Mouse (Mus musculus) limb, embryonic 12.5 days (tissue): ENCODE measurements around the gene Thsd4. TPM values are rescaled to one million over a fixed set of nuclear protein-coding genes. Genes with fewer than 3 reads are reported as not detected.

ENCODE experiments used
- ATAC-seq: fragments of 200-750 bp; cut with Nextera tagmentation; 2 replicates; pipeline ENCODE4 v1.8.0; 2017; ENCODE audit warnings: low read depth, moderate TSS enrichment; ENCODE audit not compliant: insufficient number of reproducible peaks, insufficient read depth, low FRiP score, low TSS enrichment
- H3K27ac ChIP-seq: fragments of 300-500 bp; sonication (generic); 2 replicates; pipeline ENCODE4 v1.5.1; 2016; ENCODE audit warnings: mild to moderate bottlenecking, moderate library complexity
- H3K27me3 ChIP-seq: fragments of 300-500 bp; sonication (generic); 2 replicates; pipeline ENCODE4 v1.6.1; 2016; ENCODE audit warnings: mild to moderate bottlenecking, moderate library complexity
- H3K36me3 ChIP-seq: fragments of 300-500 bp; sonication (generic); 2 replicates; pipeline ENCODE4 v1.6.1; 2016; ENCODE audit warnings: mild to moderate bottlenecking, moderate library complexity
- H3K4me1 ChIP-seq: fragments of 300-500 bp; sonication (generic); replicated peaks from 2 replicates; pipeline ENCODE4 v1.6.1; 2016
- H3K4me2 ChIP-seq: fragments of 300-500 bp; sonication (generic); 2 replicates; pipeline ENCODE4 v1.6.1; 2016; ENCODE audit warnings: mild to moderate bottlenecking, moderate library complexity
- H3K4me3 ChIP-seq: fragments of 300-500 bp; sonication (generic); replicated peaks from 2 replicates; pipeline ENCODE4 v1.5.1; 2016; ENCODE audit warnings: mild to moderate bottlenecking
- H3K9ac ChIP-seq: fragments of 300-500 bp; sonication (generic); replicated peaks from 2 replicates; pipeline ENCODE4 v1.6.1; 2016; ENCODE audit warnings: mild to moderate bottlenecking, moderate library complexity
- H3K9me3 ChIP-seq: fragments of 300-500 bp; sonication (generic); 2 replicates; pipeline ENCODE4 v1.6.1; 2016; ENCODE audit warnings: mild to moderate bottlenecking, moderate library complexity
- WGBS: fragments of 180-500 bp; shearing (Covaris S2); methylation state at CpG from one replicate; pipeline ENCODE4 v1.1.7; 2016; 5-methylcytosine and 5-hydroxymethylcytosine counted together
- polyA plus RNA-seq: library from polyadenylated mRNA; unstranded; fragments of >200 nt; fragmentation: Nextera tagmentation; extraction: Ambion mirVana; gene quantifications from 2 replicates; pipeline ENCODE4 v1.2.1, GENCODE M21; 2016

Gene Thsd4
- polyA plus RNA-seq, 1 experiment from 2014 or later, result 27.0 TPM

DNA sequence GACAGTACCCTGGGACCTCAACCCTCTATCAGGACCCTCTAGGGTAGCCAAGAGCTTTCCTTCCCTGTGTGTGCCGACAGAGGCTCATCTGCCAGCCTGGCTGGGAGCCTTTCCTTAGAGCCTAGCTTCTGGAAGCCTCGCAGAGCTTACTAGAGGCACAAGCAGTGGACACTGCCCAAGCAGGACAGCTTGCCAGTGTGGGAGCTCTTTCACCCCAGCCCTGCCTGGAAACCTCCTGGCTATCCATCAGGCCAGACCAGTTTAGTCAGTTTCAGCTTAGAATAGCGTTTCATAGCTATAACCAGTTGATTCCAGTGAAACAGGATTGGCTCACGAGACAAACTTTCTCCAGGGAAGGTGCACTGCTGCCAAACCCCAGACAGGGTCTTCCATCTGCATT, 215.6 kb downstream of the Thsd4 start:
- ATAC-seq, result no peak
- H3K27ac ChIP-seq, result no peak overlapping the region
- H3K4me3 ChIP-seq, result no peak overlapping the region
- H3K4me2 ChIP-seq, result no peak overlapping the region
- H3K9ac ChIP-seq, result no peak overlapping the region
- 81% methylated on average over 4 of the region's 4 CpGs for WGBS
- H3K4me1 ChIP-seq, result peaks cover 24% of the 10 kb centered on the region
- H3K36me3 ChIP-seq, result no peaks in the 10 kb centered on the region
- peaks cover 4% of the 10 kb centered on the region; the same call in 1 of the 2 replicates for H3K27me3 ChIP-seq
- H3K9me3 ChIP-seq, result peaks cover 4% of the 10 kb centered on the region; the same call in 1 of the 2 replicates

GRCm38 (mm10) chr9:60305204-60305840, 216.5 kb downstream of the Thsd4 start:
- WGBS, result 95% methylated on average over 2 of the region's 2 CpGs
- ATAC-seq, result no peak
- Histone ChIP-seq H3K4me2 (no peak overlapping the region), H3K9me3 (peaks cover 11% of the 10 kb centered on the region), H3K4me1 (peaks cover 18% of the 10 kb centered on the region), H3K9ac (no peak overlapping the region), H3K27me3 (peaks cover 4% of the 10 kb centered on the region; the same call in 1 of the 2 replicates), H3K27ac (no peak overlapping the region), H3K4me3 (no peak overlapping the region), H3K36me3 (no peaks in the 10 kb centered on the region)

DNA sequence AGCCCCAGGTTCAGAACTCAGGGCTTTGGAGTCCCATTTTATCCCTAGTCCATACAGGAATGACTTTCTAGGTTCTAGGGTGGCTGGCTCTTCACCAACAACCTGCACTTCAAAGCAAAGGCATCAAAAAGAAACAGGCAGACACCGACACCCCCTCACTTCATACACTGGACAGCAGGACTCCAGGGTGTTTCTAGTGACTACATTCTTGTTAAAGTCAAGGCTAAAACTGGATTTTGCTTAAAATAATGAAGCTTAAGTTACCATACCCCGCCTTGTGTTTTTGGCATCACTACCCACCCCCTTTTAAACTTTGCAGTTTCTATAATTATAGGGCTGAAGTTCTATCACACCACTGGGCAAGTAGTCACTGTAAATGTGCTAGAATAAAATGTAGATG, 225.6 kb downstream of the Thsd4 start:
- no peaks in the 10 kb centered on the region; the same call in none of the 2 replicates for H3K27me3 ChIP-seq
- peaks cover 14% of the 10 kb centered on the region for H3K9me3 ChIP-seq
- no peak for ATAC-seq
- no peaks in the 10 kb centered on the region for H3K36me3 ChIP-seq
- H3K4me1 ChIP-seq, result peaks cover 24% of the 10 kb centered on the region
- no peak overlapping the region for H3K9ac ChIP-seq
- H3K4me2 ChIP-seq, result no peak overlapping the region
- H3K4me3 ChIP-seq, result no peak overlapping the region
- WGBS, result 75% methylated on average over 2 of the region's 2 CpGs
- no peak overlapping the region for H3K27ac ChIP-seq

DNA sequence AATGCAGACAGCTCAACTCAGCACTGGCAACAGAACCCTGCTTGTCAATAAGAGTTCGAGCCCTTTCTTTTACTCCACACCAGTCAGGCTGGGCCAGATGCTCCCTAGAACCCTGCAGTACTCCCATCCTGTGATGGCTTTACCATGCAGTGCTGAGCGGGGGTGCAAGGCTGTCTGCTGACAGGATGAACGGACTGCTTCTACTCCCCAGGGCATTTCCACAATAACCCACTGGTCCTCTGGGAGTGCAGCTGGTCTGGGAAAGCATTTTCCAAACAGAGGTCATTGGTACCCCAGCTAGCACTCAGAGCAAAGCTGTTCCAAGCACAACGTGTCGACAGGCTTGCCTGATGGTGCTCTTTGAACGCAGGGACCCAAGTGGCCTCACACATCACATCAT, 226.6 kb downstream of the Thsd4 start:
- Histone ChIP-seq H3K27me3 (peaks cover 2% of the 10 kb centered on the region), H3K4me3 (no peak overlapping the region), H3K27ac (no peak overlapping the region), H3K4me2 (no peak overlapping the region), H3K36me3 (no peaks in the 10 kb centered on the region), H3K4me1 (peaks cover 34% of the 10 kb centered on the region), H3K9me3 (0 out of 2 replicates have a peak, but pooled peaks cover 4% of the 10 kb centered on the region), H3K9ac (no peak overlapping the region)
- WGBS, result 40% methylated on average over 6 of the region's 6 CpGs
- ATAC-seq, result no peak

DNA sequence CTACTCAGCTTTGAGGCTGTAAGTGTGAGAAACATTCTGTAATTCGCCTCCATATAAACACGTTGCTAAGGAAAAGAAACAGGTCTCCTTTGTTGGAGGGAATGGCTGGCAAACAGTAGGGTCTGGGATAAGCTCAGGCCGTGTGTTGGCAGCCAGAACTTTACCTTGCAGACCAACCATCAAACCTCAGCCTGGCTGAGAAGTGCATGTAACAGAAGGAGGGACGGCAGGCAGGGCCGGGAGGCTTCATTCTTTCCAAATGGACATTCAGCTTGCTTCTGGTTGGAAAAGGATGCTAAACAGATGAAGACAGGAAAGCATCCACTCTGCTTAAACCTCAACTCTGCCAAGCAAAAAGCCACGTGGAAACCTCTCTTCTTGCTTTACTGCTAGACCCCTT, 228.7 kb downstream of the Thsd4 start:
- Histone ChIP-seq H3K27ac (no peak overlapping the region), H3K4me3 (no peak overlapping the region), H3K4me2 (no peak overlapping the region), H3K9ac (no peak overlapping the region), H3K36me3 (no peaks in the 10 kb centered on the region), H3K9me3 (peaks cover 3% of the 10 kb centered on the region; the same call in 1 of the 2 replicates), H3K4me1 (peaks cover 44% of the 10 kb centered on the region), H3K27me3 (peaks cover 12% of the 10 kb centered on the region)
- ATAC-seq, result no peak
- WGBS, result 66% methylated on average over 6 of the region's 6 CpGs

DNA sequence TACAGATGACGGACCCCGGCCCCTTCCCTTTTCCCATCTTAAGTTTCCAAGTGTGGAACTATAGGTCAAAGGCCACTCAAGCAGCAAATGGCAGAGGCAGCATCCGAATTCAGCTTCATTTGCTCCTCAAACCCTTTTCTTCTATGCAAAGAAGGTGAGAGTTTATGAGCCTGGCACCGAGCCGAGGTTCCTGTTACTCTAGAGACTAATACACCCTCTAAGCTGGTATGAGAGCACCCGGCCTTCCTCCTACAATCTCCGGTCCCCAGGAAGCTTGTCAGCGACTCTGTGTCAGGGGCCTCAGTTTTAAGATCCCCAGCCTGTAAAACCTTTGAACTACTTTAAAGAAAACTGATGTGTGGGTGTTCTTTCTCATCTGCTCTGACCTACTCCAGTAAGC, 231.1 kb downstream of the Thsd4 start:
- H3K27me3 ChIP-seq, result peaks cover 16% of the 10 kb centered on the region
- H3K4me1 ChIP-seq, result peaks cover 43% of the 10 kb centered on the region
- 38% methylated on average over 8 of the region's 8 CpGs for WGBS
- no peak for ATAC-seq
- H3K9ac ChIP-seq, result no peak overlapping the region
- peaks cover 3% of the 10 kb centered on the region; the same call in 1 of the 2 replicates for H3K9me3 ChIP-seq
- no peak overlapping the region for H3K4me3 ChIP-seq
- no peak overlapping the region for H3K4me2 ChIP-seq
- no peak overlapping the region for H3K27ac ChIP-seq
- no peaks in the 10 kb centered on the region for H3K36me3 ChIP-seq

- WGBS, result 57% methylated on average over 12 of the region's 12 CpGs
- ATAC-seq, result no peak
- Histone ChIP-seq H3K4me1 (peaks cover 51% of the 10 kb centered on the region), H3K27me3 (peaks cover 16% of the 10 kb centered on the region; the same call in 1 of the 2 replicates), H3K9me3 (peaks cover 3% of the 10 kb centered on the region; the same call in 1 of the 2 replicates), H3K36me3 (no peaks in the 10 kb centered on the region), H3K4me3 (no peak overlapping the region), H3K9ac (no peak overlapping the region), H3K4me2 (no peak overlapping the region), H3K27ac (no peak overlapping the region)
Observed at GRCm38 (mm10) chr9:60288789-60289188, 233.1 kb downstream of the Thsd4 start.

- H3K9ac ChIP-seq, result no peak overlapping the region
- H3K36me3 ChIP-seq, result no peaks in the 10 kb centered on the region
- H3K4me3 ChIP-seq, result no peak overlapping the region
- ATAC-seq, result no peak
- H3K4me2 ChIP-seq, result no peak overlapping the region
- H3K4me1 ChIP-seq, result peaks cover 45% of the 10 kb centered on the region
- peaks cover 16% of the 10 kb centered on the region; the same call in 1 of the 2 replicates for H3K27me3 ChIP-seq
- 93% methylated on average over 3 of the region's 3 CpGs for WGBS
- H3K9me3 ChIP-seq, result peaks cover 3% of the 10 kb centered on the region; the same call in 1 of the 2 replicates
- H3K27ac ChIP-seq, result no peak overlapping the region
Observed at GRCm38 (mm10) chr9:60286390-60286789, 235.5 kb downstream of the Thsd4 start.

- Histone ChIP-seq H3K27ac (no peak overlapping the region), H3K4me3 (no peak overlapping the region), H3K9me3 (peaks cover 2% of the 10 kb centered on the region; the same call in 1 of the 2 replicates), H3K36me3 (no peaks in the 10 kb centered on the region), H3K4me1 (peaks cover 42% of the 10 kb centered on the region), H3K27me3 (peaks cover 12% of the 10 kb centered on the region; the same call in 1 of the 2 replicates), H3K4me2 (no peak overlapping the region), H3K9ac (no peak overlapping the region)
- 23% methylated on average over 3 of the region's 3 CpGs for WGBS
- no peak for ATAC-seq
Observed at GRCm38 (mm10) chr9:60285047-60285462, 236.8 kb downstream of the Thsd4 start.

DNA sequence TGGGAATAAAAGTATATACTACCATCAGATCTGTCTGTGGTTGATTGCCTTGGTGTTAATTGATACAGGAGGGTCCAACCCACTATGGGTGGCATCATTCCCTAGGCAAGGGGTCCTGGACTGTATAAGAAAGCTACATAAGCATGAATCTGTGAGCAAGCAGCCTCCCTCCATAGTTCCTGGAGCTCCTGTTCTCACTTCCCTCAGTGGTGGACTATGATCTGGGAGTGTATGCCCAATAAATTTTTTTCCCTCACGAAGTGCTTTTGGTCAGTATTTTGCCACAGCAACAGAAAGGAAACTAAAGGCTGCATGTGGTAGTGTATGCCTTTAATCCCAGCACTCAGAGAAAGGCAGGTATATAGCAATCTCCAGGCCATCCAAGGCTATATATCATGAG, 237.5 kb downstream of the Thsd4 start:
- Histone ChIP-seq H3K27ac (no peak overlapping the region), H3K4me2 (no peak overlapping the region), H3K9ac (no peak overlapping the region), H3K36me3 (no peaks in the 10 kb centered on the region), H3K4me3 (no peak overlapping the region), H3K4me1 (peaks cover 40% of the 10 kb centered on the region), H3K27me3 (peaks cover 9% of the 10 kb centered on the region; the same call in 1 of the 2 replicates), H3K9me3 (no peaks in the 10 kb centered on the region)
- 70% methylated on average over 1 of the region's 1 CpGs for WGBS
- ATAC-seq, result no peak

DNA sequence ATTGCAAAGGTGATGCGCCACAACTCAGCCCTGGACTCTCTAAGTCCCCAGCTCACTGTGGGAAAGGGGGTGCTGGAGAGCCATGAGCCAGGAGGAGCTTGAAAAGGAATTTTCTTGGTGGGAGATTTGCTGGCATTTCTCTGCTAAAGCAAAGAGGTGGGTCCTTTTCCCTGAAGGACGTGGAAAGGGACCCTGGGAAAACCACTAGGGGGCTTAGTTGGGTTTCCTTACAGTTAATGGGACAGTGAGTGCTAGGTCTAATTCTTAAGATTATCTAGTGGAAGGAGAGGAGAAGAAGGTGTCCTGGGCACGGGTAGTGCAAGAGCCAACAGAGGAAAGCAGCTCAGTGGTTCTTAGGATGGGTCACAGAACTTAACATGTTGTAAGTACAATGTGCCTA, 238.3 kb downstream of the Thsd4 start:
- WGBS, result 56% methylated on average over 3 of the region's 3 CpGs
- Histone ChIP-seq H3K27ac (no peak overlapping the region), H3K4me2 (no peak overlapping the region), H3K36me3 (no peaks in the 10 kb centered on the region), H3K9me3 (no peaks in the 10 kb centered on the region), H3K27me3 (peaks cover 3% of the 10 kb centered on the region; the same call in 1 of the 2 replicates), H3K9ac (no peak overlapping the region), H3K4me3 (no peak overlapping the region), H3K4me1 (peaks cover 33% of the 10 kb centered on the region)
- ATAC-seq, result no peak

- no peak overlapping the region for H3K9ac ChIP-seq
- WGBS, result 52% methylated on average over 11 of the region's 11 CpGs
- no peak overlapping the region for H3K4me2 ChIP-seq
- no peak overlapping the region for H3K4me3 ChIP-seq
- H3K4me1 ChIP-seq, result peaks cover 33% of the 10 kb centered on the region
- no peak overlapping the region for H3K27ac ChIP-seq
- H3K27me3 ChIP-seq, result peaks cover 5% of the 10 kb centered on the region; the same call in 1 of the 2 replicates
- no peaks in the 10 kb centered on the region for H3K36me3 ChIP-seq
- no peak for ATAC-seq
- no peaks in the 10 kb centered on the region for H3K9me3 ChIP-seq
Observed at GRCm38 (mm10) chr9:60281281-60281680, 240.6 kb downstream of the Thsd4 start.
